Mouse (Mus musculus) kidney, adult 2 months (tissue): Measurements from ENCODE around the gene Olfr279.

Source experiments
- CTCF ChIP-seq: fragments of 200-500 bp; conservative IDR thresholded peaks from 2 replicates; pipeline ENCODE4 v1.5.1; 2011; ENCODE audit warnings: low read depth, mild to moderate bottlenecking, control low read depth, low read length, moderate library complexity, mixed read lengths; ENCODE audit not compliant: insufficient read depth, insufficient read length
- POLR2A ChIP-seq: fragments of 200-500 bp; IDR thresholded peaks from one replicate; pipeline ENCODE4 v1.6.1; 2011; ENCODE audit warnings: low read depth, low read length, control low read depth

DNA sequence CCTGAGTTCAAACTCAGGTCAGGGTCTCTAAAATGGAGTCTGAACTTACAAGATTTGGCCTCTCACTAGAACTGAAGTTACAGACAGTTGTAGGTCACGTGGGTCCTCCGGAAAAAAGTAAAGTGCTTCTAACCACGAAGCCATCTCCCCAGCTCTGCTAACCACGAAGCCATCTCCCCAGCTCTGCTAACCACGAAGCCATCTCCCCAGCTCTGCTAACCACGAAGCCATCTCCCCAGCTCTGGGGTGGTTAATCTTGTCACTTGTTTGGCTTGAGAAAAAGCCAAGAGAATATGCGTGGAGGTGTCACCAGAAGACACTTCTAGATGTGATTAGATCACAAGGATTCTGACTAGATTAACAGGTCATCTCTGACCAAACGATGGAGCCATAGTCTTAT is 21.9 kb downstream of the Olfr279 start:
- TF ChIP-seq POLR2A (no peak), CTCF (no peak)
